Comparison of ENCODE assay signal across 8 mouse cellular contexts in the genomic region with DNA sequence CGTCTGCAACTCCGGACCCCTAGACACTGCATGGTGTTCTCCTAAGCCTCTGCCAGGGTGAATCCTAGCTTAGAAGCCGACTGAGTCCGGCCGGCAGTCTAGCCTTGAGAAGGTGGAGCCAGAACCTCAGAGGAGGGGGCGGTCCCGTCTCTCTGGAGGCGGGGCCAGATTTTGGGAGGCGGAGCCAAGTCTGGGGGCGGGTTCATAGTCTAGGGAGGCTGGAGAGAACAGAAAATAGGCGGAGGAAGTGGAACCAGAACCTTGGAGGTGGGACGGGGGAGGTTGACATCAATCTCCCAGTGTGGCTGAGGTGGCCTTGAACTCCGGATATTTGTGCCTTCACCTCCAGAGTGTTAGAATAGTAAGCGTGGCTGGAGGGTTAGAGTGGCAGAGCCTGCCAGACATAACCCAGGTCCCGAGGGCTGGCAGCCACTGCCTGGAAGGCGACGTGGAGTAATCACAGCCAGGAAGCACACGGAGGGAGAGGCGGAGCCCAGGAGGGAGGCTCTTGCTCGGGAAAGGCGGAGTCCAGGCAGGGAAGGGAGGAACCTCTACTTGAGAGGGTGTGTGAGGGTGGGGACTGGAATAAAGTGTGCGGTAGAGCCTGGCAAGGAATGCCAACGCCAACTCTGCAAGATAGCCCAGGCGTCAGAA. TPM values are rescaled to one million over a fixed set of nuclear protein-coding genes. Genes with fewer than 3 reads are reported as not detected.
DNase-seq lines count a peak whose midpoint lies in the region; ATAC-seq lines count a peak whose summit lies in the region.

No protein-coding gene starts in this region.

- no peak overlapping the region for H3K9ac ChIP-seq in hindbrain, embryonic 14.5 days

- H3K27ac ChIP-seq in hindbrain, embryonic 14.5 days, result no peak overlapping the region

- H3K4me2 ChIP-seq in hindbrain, embryonic 14.5 days (replicated peaks), result peak overlapping the region; percentile 39

- ATAC-seq in hindbrain, embryonic 14.5 days (ENCODE audit: low FRiP score), result peak; percentile 42

- no peaks in the 10 kb centered on the region for H3K36me3 ChIP-seq in hindbrain, embryonic 14.5 days (replicated peaks; ENCODE audit: control insufficient read depth, insufficient read depth)

- 2% methylated on average over 24 of the region's 24 CpGs for WGBS in hindbrain, embryonic 14.5 days

- peak; percentile 97 for DNase-seq in R1 (ENCODE audit: low read depth, low spot score)
- peak; percentile 68 to 80 for DNase-seq in cerebellum, postnatal 25 days
- peak; percentile 66 to 71 for DNase-seq in frontal cortex, postnatal 36 days (ENCODE audit: low spot score in 2 of 2)
- peak; percentile 55 for DNase-seq in hindbrain, embryonic 14.5 days (ENCODE audit: low spot score)
- DNase-seq in layer of hippocampus, postnatal 25 days (ENCODE audit: extremely low spot score in 1 of 2, low spot score in 1 of 2), result peak; percentile 47 to 61
- DNase-seq in lung, postnatal 14 days, result peak; percentile 90
- peak; percentile 97 for DNase-seq in ovary, postnatal 14 days (ENCODE audit: low spot score)
- DNase-seq in thymus, postnatal 10 days (ENCODE audit: low spot score in 2 of 2), result peak; percentile 41 to 52

- peak overlapping the region; percentile 15; the same call in 1 of the 2 replicates for H3K4me3 ChIP-seq in hindbrain, embryonic 14.5 days (replicated peaks; ENCODE audit: low read length)

- H3K4me1 ChIP-seq in hindbrain, embryonic 14.5 days (replicated peaks; ENCODE audit: control insufficient read depth, insufficient read depth, low read length), result peaks cover 26% of the 10 kb centered on the region

- peaks cover 7% of the 10 kb centered on the region; the same call in 1 of the 2 replicates for H3K27me3 ChIP-seq in hindbrain, embryonic 14.5 days (ENCODE audit: control insufficient read depth, insufficient read depth, low read length)

- H3K9me3 ChIP-seq in hindbrain, embryonic 14.5 days (ENCODE audit: control insufficient read depth, low read length), result no peaks in the 10 kb centered on the region

RNA-seq across cellular contexts. Expression of gene Plcd1, which starts 5.0 kb away (rescaled TPM):
- 15.9 and 16.7 TPM in 2 replicates for polyA plus RNA-seq in hindbrain, embryonic 14.5 days (2014; fragmentation: Nextera tagmentation; extraction: Ambion mirVana)
- total RNA-seq in layer of hippocampus, postnatal 25 days (2021), result 10 to 100 TPM in 1 of 2 experiments, 1 to 10 TPM in 1; 7.8 to 11.4 TPM

RNA-seq across cellular contexts. Expression of gene Dlec1, which starts 14.0 kb away (rescaled TPM):
- 1.3 and 1.7 TPM in 2 replicates for polyA plus RNA-seq in hindbrain, embryonic 14.5 days (2014; fragmentation: Nextera tagmentation; extraction: Ambion mirVana)
- 1 to 10 TPM; 2.1 to 2.4 TPM for total RNA-seq in layer of hippocampus, postnatal 25 days (2021)

RNA-seq across cellular contexts. Expression of gene Vill, which starts 35.7 kb away (rescaled TPM):
- polyA plus RNA-seq in hindbrain, embryonic 14.5 days (2014; fragmentation: Nextera tagmentation; extraction: Ambion mirVana), result 3.1 and 4.4 TPM in 2 replicates
- total RNA-seq in layer of hippocampus, postnatal 25 days (2021), result 1 to 10 TPM; 1.0 to 1.1 TPM

Comparison
In these comparisons a context has a peak if more than half of its experiments do, and no peak if none do; other contexts are left out.
1. DNase-seq: peak in every context shown above with its lines; median percentile 97 in R1; 97 in ovary, postnatal 14 days; 90 in lung, postnatal 14 days; 74 in cerebellum, postnatal 25 days; 68 in frontal cortex, postnatal 36 days; 55 in hindbrain, embryonic 14.5 days; 54 in layer of hippocampus, postnatal 25 days; 46 in thymus, postnatal 10 days.